Mouse (Mus musculus) forebrain, embryonic 14.5 days (tissue): Measurements from ENCODE around the gene Gm20388. TPM values are rescaled to one million over a fixed set of nuclear protein-coding genes. Genes with fewer than 3 reads are reported as not detected.
A peak's percentile ranks its signal among the peaks of the same experiment; 100 is the strongest.

Experiments
- ATAC-seq: fragments of 200-750 bp; cut with Nextera tagmentation; 2 replicates; pipeline ENCODE4 v1.8.0; 2017; ENCODE audit warnings: mild to moderate bottlenecking, moderate library complexity
- DNase-seq: peaks from one replicate; pipeline ENCODE4 v3.0.0-alpha.2; 2015; ENCODE audit warnings: low spot score
- H3K27ac ChIP-seq: fragments of 300-500 bp; sonication (generic); 2 replicates; pipeline ENCODE4 v1.5.1; 2014; ENCODE audit warnings: low read depth, mild to moderate bottlenecking, control low read depth, low read length, moderate library complexity
- H3K27me3 ChIP-seq: fragments of 300-500 bp; sonication (generic); replicated peaks from 2 replicates; pipeline ENCODE4 v1.6.1; 2014; ENCODE audit warnings: low read length, control low read depth, mixed read lengths; ENCODE audit not compliant: control insufficient read depth, insufficient read depth
- H3K36me3 ChIP-seq: fragments of 300-500 bp; sonication (generic); 2 replicates; pipeline ENCODE4 v1.6.1; 2014; ENCODE audit warnings: low read length, control low read depth; ENCODE audit not compliant: control insufficient read depth, insufficient read depth
- H3K4me1 ChIP-seq: fragments of 300-500 bp; sonication (generic); 2 replicates; pipeline ENCODE4 v1.6.1; 2014; ENCODE audit warnings: antibody characterized with exemption, low read length, control low read depth; ENCODE audit not compliant: control insufficient read depth, insufficient read depth
- H3K4me2 ChIP-seq: fragments of 300-500 bp; sonication (generic); 2 replicates; pipeline ENCODE4 v1.6.1; 2014; ENCODE audit warnings: mild to moderate bottlenecking, control low read depth, low read length
- H3K4me3 ChIP-seq: fragments of 300-500 bp; sonication (generic); 2 replicates; pipeline ENCODE4 v1.5.1; 2014; ENCODE audit warnings: low read depth, low read length, control low read depth
- H3K9ac ChIP-seq: fragments of 300-500 bp; sonication (generic); 2 replicates; pipeline ENCODE4 v1.6.1; 2014; ENCODE audit warnings: mild to moderate bottlenecking, low read length, control low read depth, moderate library complexity
- H3K9me3 ChIP-seq: fragments of 300-500 bp; sonication (generic); replicated peaks from 2 replicates; pipeline ENCODE4 v1.6.1; 2016; ENCODE audit warnings: low read length, control low read depth, mixed read lengths; ENCODE audit not compliant: control insufficient read depth
- WGBS: fragments of 180-500 bp; shearing (Covaris S2); extraction: QIAGEN DNeasy Blood & Tissue Kit; methylation state at CpG from one replicate; pipeline ENCODE4 v1.1.7; 2014; 5-methylcytosine and 5-hydroxymethylcytosine counted together
- polyA plus RNA-seq: library from polyadenylated mRNA; unstranded; fragments of >200 nt; fragmentation: Nextera tagmentation; extraction: Ambion mirVana; gene quantifications from 2 replicates; pipeline ENCODE4 v1.2.1, GENCODE M21; 2014

Gene Gm20388
- polyA plus RNA-seq, 1 experiment from 2014 or later, result 7.4 TPM

DNA sequence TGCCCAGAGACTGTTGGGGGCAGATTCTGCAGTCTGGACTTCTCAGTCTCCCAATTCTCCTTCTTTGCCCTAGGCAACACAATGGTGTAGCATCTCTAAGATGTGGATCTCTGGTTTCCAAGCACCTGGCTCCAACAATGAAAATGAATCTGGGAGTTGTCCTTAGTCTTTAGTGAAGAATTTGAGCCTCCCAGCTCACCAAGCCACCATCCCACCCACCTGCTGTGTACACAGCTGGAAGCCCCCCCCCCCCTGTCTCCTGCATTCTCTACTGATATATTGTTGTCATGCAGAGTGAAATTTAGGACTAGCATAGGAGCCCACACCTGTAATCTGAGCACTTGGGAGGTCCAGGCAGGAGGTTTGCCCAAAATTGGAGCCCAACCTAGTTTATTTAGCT, 4306.3 kb downstream of the Gm20388 start:
- Histone ChIP-seq H3K36me3 (no peaks in the 10 kb centered on the region), H3K27me3 (no peaks in the 10 kb centered on the region), H3K4me2 (no peak overlapping the region), H3K9me3 (no peaks in the 10 kb centered on the region), H3K9ac (no peak overlapping the region), H3K4me1 (no peaks in the 10 kb centered on the region), H3K4me3 (no peak overlapping the region), H3K27ac (no peak overlapping the region)
- ATAC-seq, result no peak
- DNase-seq, result no peak

DNA sequence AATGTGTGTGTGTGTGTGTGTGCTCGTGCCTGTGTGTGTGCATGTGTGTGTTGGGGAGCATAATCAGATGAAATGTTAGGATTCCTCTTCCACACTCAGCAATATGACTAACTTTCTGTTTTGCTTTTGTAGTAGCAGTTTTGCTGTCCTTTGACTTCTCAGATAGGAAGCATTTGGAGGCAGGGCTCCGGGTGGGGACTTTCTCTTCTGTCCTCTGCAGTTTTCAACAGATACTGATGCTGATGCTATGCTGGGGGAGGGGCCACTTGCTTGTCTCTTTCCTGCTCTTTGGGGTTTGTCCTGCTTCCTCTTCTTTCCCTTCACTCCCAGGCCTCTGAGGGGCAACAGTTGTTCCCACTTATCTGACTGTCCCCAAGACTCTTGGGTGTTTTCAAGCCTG, 4319.2 kb downstream of the Gm20388 start:
- ATAC-seq (no peak), DNase-seq (no peak)
- Histone ChIP-seq H3K4me3 (no peak overlapping the region), H3K9ac (no peak overlapping the region), H3K4me2 (no peak overlapping the region), H3K27me3 (no peaks in the 10 kb centered on the region), H3K9me3 (no peaks in the 10 kb centered on the region), H3K27ac (no peak overlapping the region), H3K4me1 (peaks cover 14% of the 10 kb centered on the region), H3K36me3 (no peaks in the 10 kb centered on the region)
- WGBS, result 68% methylated on average over 2 of the region's 2 CpGs

- Histone ChIP-seq H3K4me2 (peak overlapping the region; percentile 97), H3K27me3 (no peaks in the 10 kb centered on the region), H3K9me3 (no peaks in the 10 kb centered on the region), H3K9ac (peak overlapping the region; percentile 90; the same call in 1 of the 2 replicates), H3K4me3 (peak overlapping the region; percentile 96), H3K27ac (no peak overlapping the region), H3K36me3 (no peaks in the 10 kb centered on the region), H3K4me1 (peaks cover 14% of the 10 kb centered on the region)
- ATAC-seq, result peak; percentile 60
- no peak for DNase-seq
- WGBS, result 50% methylated on average over 8 of the region's 8 CpGs
Observed at GRCm38 (mm10) chr8:124230496-124231175, 4320.0 kb downstream of the Gm20388 start.

- DNase-seq (peak; percentile 92), ATAC-seq (peak; percentile 86)
- Histone ChIP-seq H3K4me3 (peak within 1 kb of the TSS; percentile 96), H3K4me1 (peaks cover 14% of the 10 kb centered on the region), H3K9ac (peak within 1 kb of the TSS; percentile 90), H3K9me3 (no peaks in the 10 kb centered on the region), H3K27ac (peak within 1 kb of the TSS; percentile 63; the same call in 1 of the 2 replicates), H3K27me3 (no peaks in the 10 kb centered on the region), H3K4me2 (peak within 1 kb of the TSS; percentile 97), H3K36me3 (no peaks in the 10 kb centered on the region)
- WGBS, result under 1% methylated on average over 30 of the region's 53 CpGs
Observed at GRCm38 (mm10) chr8:124231176-124231484, 4320.5 kb downstream of the Gm20388 start, which contains the start of gene Galnt2. Galnt2 (plus strand) TSS chr8:124231391.

GRCm38 (mm10) chr8:124231485-124232279, 4321.0 kb downstream of the Gm20388 start:
- Histone ChIP-seq H3K9ac (peak overlapping the region; percentile 90), H3K4me3 (peak overlapping the region; percentile 96), H3K36me3 (no peaks in the 10 kb centered on the region), H3K4me1 (peaks cover 14% of the 10 kb centered on the region), H3K9me3 (no peaks in the 10 kb centered on the region), H3K27ac (peak overlapping the region; percentile 63; the same call in 1 of the 2 replicates), H3K27me3 (no peaks in the 10 kb centered on the region), H3K4me2 (peak overlapping the region; percentile 97)
- under 1% methylated on average over 70 of the region's 83 CpGs for WGBS
- DNase-seq (peak; percentile 10), ATAC-seq (peak; percentile 55)

GRCm38 (mm10) chr8:124232280-124232600, 4321.6 kb downstream of the Gm20388 start:
- DNase-seq, result no peak
- WGBS, result 4% methylated on average over 18 of the region's 18 CpGs
- Histone ChIP-seq H3K27me3 (no peaks in the 10 kb centered on the region), H3K9ac (peak overlapping the region; percentile 90), H3K9me3 (no peaks in the 10 kb centered on the region), H3K36me3 (no peaks in the 10 kb centered on the region), H3K4me2 (peak overlapping the region; percentile 97), H3K4me1 (peaks cover 14% of the 10 kb centered on the region), H3K27ac (no peak overlapping the region), H3K4me3 (peak overlapping the region; percentile 96)
- no peak for ATAC-seq

DNA sequence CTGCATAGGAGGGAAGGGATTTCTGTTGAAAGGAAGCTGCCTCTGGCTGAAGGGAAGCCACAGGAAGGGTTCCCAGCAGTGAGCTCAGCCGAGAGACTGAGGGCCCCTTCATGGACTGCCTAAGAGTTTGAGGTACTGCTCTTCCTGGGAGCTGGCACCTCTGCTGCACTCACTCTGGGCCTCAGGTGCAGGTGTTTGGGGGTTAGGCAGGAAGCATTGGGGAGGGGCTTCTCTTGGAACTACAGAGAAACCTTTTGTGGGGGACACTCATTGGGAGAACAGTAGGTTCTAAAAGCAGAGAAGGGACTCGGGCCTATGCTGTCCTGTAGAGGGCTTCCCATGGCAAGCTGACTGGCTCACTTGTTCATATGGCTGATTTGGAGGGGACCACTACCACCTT, 4323.9 kb downstream of the Gm20388 start:
- DNase-seq (no peak), ATAC-seq (no peak)
- Histone ChIP-seq H3K9me3 (no peaks in the 10 kb centered on the region), H3K36me3 (no peaks in the 10 kb centered on the region), H3K4me1 (peaks cover 16% of the 10 kb centered on the region), H3K27ac (no peak overlapping the region), H3K4me2 (peak overlapping the region; percentile 3; the same call in 1 of the 2 replicates), H3K4me3 (no peak overlapping the region), H3K27me3 (no peaks in the 10 kb centered on the region), H3K9ac (no peak overlapping the region)
- 49% methylated on average over 2 of the region's 2 CpGs for WGBS

- WGBS, result 90% methylated on average over 4 of the region's 4 CpGs
- ATAC-seq (no peak), DNase-seq (no peak)
- Histone ChIP-seq H3K27me3 (no peaks in the 10 kb centered on the region), H3K9ac (no peak overlapping the region), H3K4me1 (peaks cover 23% of the 10 kb centered on the region), H3K36me3 (no peaks in the 10 kb centered on the region), H3K27ac (no peak overlapping the region), H3K4me2 (no peak overlapping the region), H3K9me3 (no peaks in the 10 kb centered on the region), H3K4me3 (no peak overlapping the region)
Observed at GRCm38 (mm10) chr8:124235536-124235935, 4324.9 kb downstream of the Gm20388 start.

DNA sequence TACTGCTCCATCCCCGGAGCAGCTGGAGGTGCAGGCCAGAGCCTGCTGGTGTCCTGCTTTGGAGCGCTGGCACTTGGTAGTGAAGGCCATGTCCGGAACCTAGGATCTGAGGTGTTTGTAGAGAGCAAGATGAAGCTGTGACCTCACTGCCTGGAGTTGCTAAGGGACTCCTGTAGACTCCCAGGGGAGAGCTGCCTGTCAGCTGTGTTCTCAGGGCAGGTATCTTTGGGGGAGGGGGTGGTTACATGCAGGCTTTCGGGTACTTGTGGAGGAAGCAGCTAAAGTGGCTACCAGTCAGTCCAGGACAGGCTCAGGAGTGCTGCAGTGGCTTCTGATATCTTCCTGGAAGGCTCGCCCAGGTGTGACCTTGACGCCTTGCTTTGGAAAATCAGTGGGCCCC, 4328.7 kb downstream of the Gm20388 start:
- 81% methylated on average over 6 of the region's 6 CpGs for WGBS
- Histone ChIP-seq H3K27me3 (no peaks in the 10 kb centered on the region), H3K27ac (no peak overlapping the region), H3K36me3 (0 out of 2 replicates have a peak, but pooled peaks cover 3% of the 10 kb centered on the region), H3K9me3 (no peaks in the 10 kb centered on the region), H3K9ac (no peak overlapping the region), H3K4me1 (peaks cover 20% of the 10 kb centered on the region; the same call in 1 of the 2 replicates), H3K4me3 (no peak overlapping the region), H3K4me2 (no peak overlapping the region)
- ATAC-seq (no peak), DNase-seq (no peak)
